Mouse (Mus musculus): ENCODE data around the gene Cdan1. TPM values are rescaled to one million over a fixed set of nuclear protein-coding genes. Genes with fewer than 3 reads are reported as not detected.

The Cdan1 gene
- polyA plus RNA-seq, 1 experiment from 2014 or later, result 6.9 TPM

DNA sequence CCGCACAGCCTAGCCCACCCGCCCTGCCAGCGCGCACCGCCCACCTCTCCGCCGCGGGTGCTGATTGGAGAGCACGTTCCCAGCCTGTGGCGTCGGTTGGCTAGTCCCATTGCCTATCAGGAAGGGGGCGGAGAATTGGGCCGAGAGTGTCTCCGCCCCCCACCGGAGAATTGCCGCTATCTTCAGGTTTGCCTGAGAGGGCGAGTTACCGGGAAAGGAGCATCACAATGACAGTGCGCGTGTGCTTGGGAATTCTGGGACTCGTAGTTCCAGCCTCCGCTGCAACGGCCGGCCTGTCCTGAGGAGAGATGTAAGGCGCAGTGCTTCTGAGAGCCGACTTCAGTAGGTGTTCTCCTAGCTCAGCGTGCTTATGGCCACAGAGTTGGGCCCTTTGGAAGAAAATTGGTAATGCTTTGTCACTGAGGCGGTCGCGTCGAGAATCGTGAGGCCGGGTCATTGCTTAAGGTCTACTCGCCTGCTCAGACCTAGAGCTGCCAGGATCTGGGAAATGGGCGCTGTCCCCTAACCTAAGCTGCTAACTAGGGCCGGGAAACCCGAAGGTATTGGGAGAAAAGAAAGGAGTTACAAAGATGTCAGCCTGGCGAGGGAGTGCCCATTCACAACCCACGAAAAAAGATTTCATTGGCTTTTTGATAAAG lies 625 bp upstream of the Cdan1 start, which contains the start of gene Ttbk2:
Gene Ttbk2, minus strand, starts transcription at position 181 of the 659 bp plus-strand sequence.
- peak within 1 kb of the TSS; percentile 89 for H3K27ac ChIP-seq
- H3K4me1 ChIP-seq, result peaks cover 9% of the 10 kb centered on the region
- DNase-seq (ENCODE audit: low spot score), result peak; percentile 99
- under 1% methylated on average over 39 of the region's 39 CpGs for WGBS
- H3K36me3 ChIP-seq, result no peaks in the 10 kb centered on the region
- H3K9me3 ChIP-seq, result no peaks in the 10 kb centered on the region
- peak within 1 kb of the TSS; percentile 96 for H3K4me3 ChIP-seq
- no peaks in the 10 kb centered on the region for H3K27me3 ChIP-seq (ENCODE audit: insufficient read depth, poor library complexity, severe bottlenecking)

GRCm38 (mm10) chr2:120845280-120845679 lies 4.6 kb downstream of the Cdan1 start:
- no peaks in the 10 kb centered on the region for H3K36me3 ChIP-seq
- H3K4me1 ChIP-seq, result peaks cover 9% of the 10 kb centered on the region
- WGBS, result 89% methylated on average over 1 of the region's 1 CpGs
- no peak overlapping the region for H3K4me3 ChIP-seq
- no peaks in the 10 kb centered on the region for H3K27me3 ChIP-seq (ENCODE audit: insufficient read depth, poor library complexity, severe bottlenecking)
- DNase-seq (ENCODE audit: low spot score), result no peak
- H3K9me3 ChIP-seq, result no peaks in the 10 kb centered on the region
- no peak overlapping the region for H3K27ac ChIP-seq

GRCm38 (mm10) chr2:120843990-120844389 lies 5.9 kb downstream of the Cdan1 start:
- Histone ChIP-seq H3K27ac (no peak overlapping the region), H3K36me3 (no peaks in the 10 kb centered on the region), H3K9me3 (no peaks in the 10 kb centered on the region), H3K27me3 (ENCODE audit: insufficient read depth, poor library complexity, severe bottlenecking) (no peaks in the 10 kb centered on the region), H3K4me3 (no peak overlapping the region), H3K4me1 (peaks cover under 1% of the 10 kb centered on the region; the same call in 1 of the 2 replicates)
- 50% methylated on average over 4 of the region's 4 CpGs for WGBS
- DNase-seq (ENCODE audit: low spot score), result no peak

DNA sequence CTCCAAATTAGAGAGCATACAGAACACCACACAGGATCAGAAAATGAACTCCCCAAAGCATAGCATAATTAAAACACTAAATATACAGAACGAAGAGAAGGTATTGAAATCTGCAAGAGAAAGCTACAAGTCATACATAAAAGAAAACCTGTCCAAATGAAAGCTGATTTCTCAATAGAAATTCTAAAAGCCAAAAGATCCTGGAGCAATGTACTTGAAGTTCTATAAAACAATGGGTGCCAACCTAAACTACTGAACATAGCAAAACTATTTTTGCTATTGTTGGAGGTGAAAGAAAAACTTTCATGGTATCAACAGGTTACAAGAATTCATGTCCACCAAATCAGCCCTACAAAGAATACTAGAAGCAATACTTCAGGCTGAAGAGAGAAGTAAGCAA lies 8.7 kb downstream of the Cdan1 start:
- H3K27ac ChIP-seq, result no peak overlapping the region
- no peak for DNase-seq (ENCODE audit: low spot score)
- no peaks in the 10 kb centered on the region for H3K4me1 ChIP-seq
- peaks cover 6% of the 10 kb centered on the region; the same call in 1 of the 2 replicates for H3K36me3 ChIP-seq
- no peaks in the 10 kb centered on the region for H3K27me3 ChIP-seq (ENCODE audit: insufficient read depth, poor library complexity, severe bottlenecking)
- no peaks in the 10 kb centered on the region for H3K9me3 ChIP-seq
- WGBS, result 78% methylated on average over 1 of the region's 1 CpGs
- no peak overlapping the region for H3K4me3 ChIP-seq

GRCm38 (mm10) chr2:120835167-120835566 lies 14.8 kb downstream of the Cdan1 start:
- H3K9me3 ChIP-seq, result no peaks in the 10 kb centered on the region
- DNase-seq (ENCODE audit: low spot score), result no peak
- 89% methylated on average over 4 of the region's 4 CpGs for WGBS
- no peaks in the 10 kb centered on the region for H3K27me3 ChIP-seq (ENCODE audit: insufficient read depth, poor library complexity, severe bottlenecking)
- H3K36me3 ChIP-seq, result peaks cover 20% of the 10 kb centered on the region
- H3K4me1 ChIP-seq, result no peaks in the 10 kb centered on the region
- H3K27ac ChIP-seq, result no peak overlapping the region
- no peak overlapping the region for H3K4me3 ChIP-seq

- 61% methylated on average over 1 of the region's 1 CpGs for WGBS
- no peak overlapping the region for H3K4me3 ChIP-seq
Measured at GRCm38 (mm10) chr2:120826936-120827638, 22.8 kb downstream of the Cdan1 start.

GRCm38 (mm10) chr2:120770265-120770935 lies 79.5 kb downstream of the Cdan1 start:
- no peak overlapping the region for H3K4me3 ChIP-seq
- DNase-seq (ENCODE audit: low spot score), result no peak
- H3K36me3 ChIP-seq, result peaks cover 27% of the 10 kb centered on the region
- no peak overlapping the region for H3K27ac ChIP-seq
- H3K27me3 ChIP-seq (ENCODE audit: insufficient read depth, poor library complexity, severe bottlenecking), result no peaks in the 10 kb centered on the region
- H3K9me3 ChIP-seq, result no peaks in the 10 kb centered on the region
- 87% methylated on average over 2 of the region's 2 CpGs for WGBS
- H3K4me1 ChIP-seq, result peaks cover 9% of the 10 kb centered on the region

More at GRCm38 (mm10) chr2:120826936-120827638, 22.8 kb downstream of the Cdan1 start:
- no peaks in the 10 kb centered on the region for H3K27me3 ChIP-seq (ENCODE audit: insufficient read depth, poor library complexity, severe bottlenecking)
- no peaks in the 10 kb centered on the region for H3K4me1 ChIP-seq
- H3K36me3 ChIP-seq, result peaks cover 14% of the 10 kb centered on the region; the same call in 1 of the 2 replicates
- no peak for DNase-seq (ENCODE audit: low spot score)
- no peak overlapping the region for H3K27ac ChIP-seq
- H3K9me3 ChIP-seq, result no peaks in the 10 kb centered on the region

DNA sequence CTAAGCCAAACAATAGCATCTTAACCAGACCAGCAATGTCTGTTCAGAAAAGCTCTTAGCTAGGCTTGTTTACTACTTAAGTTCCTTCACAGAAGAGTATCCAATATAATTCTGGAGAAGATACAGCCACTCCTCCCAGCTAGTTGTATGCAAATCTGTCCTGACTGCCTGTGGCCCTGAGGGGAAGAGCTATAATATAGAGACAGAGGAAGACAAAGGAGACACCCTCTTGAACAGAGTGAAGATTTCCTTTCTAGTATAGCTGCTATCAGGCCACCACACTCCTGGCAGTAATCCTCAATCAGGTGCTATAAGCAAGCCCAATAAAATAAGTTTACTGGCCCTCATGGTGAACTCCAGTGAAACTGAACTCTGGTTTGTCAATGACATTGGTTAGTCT lies 88.0 kb downstream of the Cdan1 start:
- Histone ChIP-seq H3K4me1 (no peaks in the 10 kb centered on the region), H3K36me3 (peaks cover 24% of the 10 kb centered on the region), H3K27me3 (ENCODE audit: insufficient read depth, poor library complexity, severe bottlenecking) (no peaks in the 10 kb centered on the region), H3K9me3 (no peaks in the 10 kb centered on the region), H3K4me3 (no peak overlapping the region), H3K27ac (no peak overlapping the region)
- DNase-seq (ENCODE audit: low spot score), result no peak

GRCm38 (mm10) chr2:120748041-120748440 lies 101.9 kb downstream of the Cdan1 start:
- H3K4me1 ChIP-seq, result no peaks in the 10 kb centered on the region
- H3K27ac ChIP-seq, result no peak overlapping the region
- no peaks in the 10 kb centered on the region for H3K27me3 ChIP-seq (ENCODE audit: insufficient read depth, poor library complexity, severe bottlenecking)
- WGBS, result 96% methylated on average over 2 of the region's 2 CpGs
- no peaks in the 10 kb centered on the region for H3K9me3 ChIP-seq
- H3K36me3 ChIP-seq, result peaks cover 43% of the 10 kb centered on the region
- no peak for DNase-seq (ENCODE audit: low spot score)
- no peak overlapping the region for H3K4me3 ChIP-seq

- no peaks in the 10 kb centered on the region for H3K27me3 ChIP-seq (ENCODE audit: insufficient read depth, poor library complexity, severe bottlenecking)
- H3K36me3 ChIP-seq, result peaks cover 33% of the 10 kb centered on the region
- H3K4me1 ChIP-seq, result no peaks in the 10 kb centered on the region
- H3K9me3 ChIP-seq, result no peaks in the 10 kb centered on the region
- no peak for DNase-seq (ENCODE audit: low spot score)
- no peak overlapping the region for H3K4me3 ChIP-seq
- 77% methylated on average over 1 of the region's 1 CpGs for WGBS
- no peak overlapping the region for H3K27ac ChIP-seq
Measured at GRCm38 (mm10) chr2:120745496-120745895, 104.4 kb downstream of the Cdan1 start.

GRCm38 (mm10) chr2:120731877-120732530 lies 117.9 kb downstream of the Cdan1 start:
- H3K27me3 ChIP-seq (ENCODE audit: insufficient read depth, poor library complexity, severe bottlenecking), result no peaks in the 10 kb centered on the region
- H3K4me3 ChIP-seq, result peak overlapping the region; percentile 99
- H3K9me3 ChIP-seq, result no peaks in the 10 kb centered on the region
- H3K4me1 ChIP-seq, result peaks cover 43% of the 10 kb centered on the region
- 32% methylated on average over 7 of the region's 7 CpGs for WGBS
- peak overlapping the region; percentile 98 for H3K27ac ChIP-seq
- peaks cover 18% of the 10 kb centered on the region for H3K36me3 ChIP-seq
- no peak for DNase-seq (ENCODE audit: low spot score)

DNA sequence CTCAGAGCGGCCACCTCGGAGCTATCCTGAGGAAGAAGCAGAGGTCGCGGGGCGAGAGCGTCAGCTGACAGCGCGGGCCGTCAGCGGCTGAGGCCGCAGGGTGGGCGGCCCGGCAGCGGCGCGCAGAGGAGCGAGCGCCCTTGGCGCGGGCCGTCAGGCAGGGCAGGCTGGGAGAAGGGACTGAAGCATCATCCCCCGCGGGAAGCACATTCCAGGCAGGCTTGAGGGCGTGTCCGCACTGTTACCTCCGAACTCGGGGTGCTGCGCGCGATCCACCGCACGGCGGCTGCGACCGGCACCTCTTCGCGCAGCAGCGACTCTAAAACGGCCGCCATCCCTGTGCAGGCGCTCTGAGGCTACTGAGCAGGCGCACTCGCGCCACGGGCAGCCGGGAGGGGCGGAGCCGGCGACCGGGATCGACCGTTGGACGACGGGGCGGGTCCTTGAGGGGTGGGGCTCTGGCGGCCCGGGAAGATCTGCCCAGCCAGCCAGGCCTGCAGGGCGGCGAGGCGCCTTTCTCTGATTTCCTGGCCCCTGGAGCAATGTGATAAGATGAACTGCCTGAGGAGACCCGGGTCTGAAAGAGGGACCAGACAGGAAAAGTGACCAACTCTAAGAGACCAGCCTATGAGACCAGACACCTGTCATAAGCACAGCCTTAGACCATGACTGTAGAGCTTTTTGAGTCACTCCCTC lies 118.6 kb downstream of the Cdan1 start:
- peak overlapping the region; percentile 99 for H3K4me3 ChIP-seq
- peaks cover 43% of the 10 kb centered on the region for H3K4me1 ChIP-seq
- WGBS, result under 1% methylated on average over 61 of the region's 61 CpGs
- H3K27me3 ChIP-seq (ENCODE audit: insufficient read depth, poor library complexity, severe bottlenecking), result no peaks in the 10 kb centered on the region
- DNase-seq (ENCODE audit: low spot score), result peak; percentile 98
- no peaks in the 10 kb centered on the region for H3K9me3 ChIP-seq
- H3K27ac ChIP-seq, result peak overlapping the region; percentile 98
- H3K36me3 ChIP-seq, result peaks cover 25% of the 10 kb centered on the region
